Mouse (Mus musculus): Measurements from ENCODE around the gene Dmgdh. TPM values are rescaled to one million over a fixed set of nuclear protein-coding genes. Genes with fewer than 3 reads are reported as not detected.

Dmgdh gene
- polyA plus RNA-seq, 1 experiment = 0.72 TPM

GRCm38 (mm10) chr13:93793643-93794182 lies 119.5 kb downstream of the Dmgdh start:
- Histone ChIP-seq H3K9ac (ENCODE audit: low read depth, poor library complexity, severe bottlenecking) (no peak overlapping the region), H3K4me3 (ENCODE audit: low read depth, low read length) (no peak overlapping the region), H3K9me3 (replicated peaks; ENCODE audit: control insufficient read depth, insufficient read depth, low read length, poor library complexity, severe bottlenecking) (no peaks in the 10 kb centered on the region), H3K36me3 (ENCODE audit: control insufficient read depth, insufficient read depth, low read length, poor library complexity, severe bottlenecking) (no peaks in the 10 kb centered on the region), H3K27ac (ENCODE audit: insufficient read depth, low read length) (no peak overlapping the region), H3K4me1 (ENCODE audit: control insufficient read depth, insufficient read depth, low read length) (no peaks in the 10 kb centered on the region), H3K27me3 (ENCODE audit: control insufficient read depth, insufficient read depth, low read length, poor library complexity, severe bottlenecking) (no peaks in the 10 kb centered on the region)
- no peak for TF ChIP-seq EP300 (IDR thresholded peaks at IDR 0.05; ENCODE audit: insufficient read depth, low read depth, low read length)
- TF ChIP-seq CTCF (IDR thresholded peaks at IDR 0.05; ENCODE audit: low read depth, low read length) = no peak
- TF ChIP-seq POLR2A (IDR thresholded peaks at IDR 0.05; ENCODE audit: insufficient read depth, low read length) = no peak

- no peaks in the 10 kb centered on the region for H3K27me3 ChIP-seq (ENCODE audit: control insufficient read depth, insufficient read depth, low read length, poor library complexity, severe bottlenecking)
- H3K4me3 ChIP-seq (ENCODE audit: low read depth, low read length) = no peak overlapping the region
- H3K9me3 ChIP-seq (replicated peaks; ENCODE audit: control insufficient read depth, insufficient read depth, low read length, poor library complexity, severe bottlenecking) = no peaks in the 10 kb centered on the region
- H3K36me3 ChIP-seq (ENCODE audit: control insufficient read depth, insufficient read depth, low read length, poor library complexity, severe bottlenecking) = no peaks in the 10 kb centered on the region
- no peak overlapping the region for H3K9ac ChIP-seq (ENCODE audit: low read depth, poor library complexity, severe bottlenecking)
- H3K27ac ChIP-seq (ENCODE audit: insufficient read depth, low read length) = no peak overlapping the region
- TF ChIP-seq CTCF (IDR thresholded peaks at IDR 0.05; ENCODE audit: low read depth, low read length) = no peak
- TF ChIP-seq EP300 (IDR thresholded peaks at IDR 0.05; ENCODE audit: insufficient read depth, low read depth, low read length) = no peak
- no peak for TF ChIP-seq POLR2A (IDR thresholded peaks at IDR 0.05; ENCODE audit: insufficient read depth, low read length)
- H3K4me1 ChIP-seq (ENCODE audit: control insufficient read depth, insufficient read depth, low read length) = no peaks in the 10 kb centered on the region
Measured at GRCm38 (mm10) chr13:93797011-93797600, 122.9 kb downstream of the Dmgdh start.

Other genes starting within 250 kb of the Dmgdh start
- 13.0 and 13.4 TPM in 2 replicates for gene Jmy, start 174.6 kb upstream of the Dmgdh start, polyA plus RNA-seq (2011; ENCODE audit: insufficient read depth, insufficient read length, low read depth, missing spikeins)
- not detected in 2 replicates for gene Bhmt, start 36.5 kb upstream of the Dmgdh start, polyA plus RNA-seq (2011; ENCODE audit: insufficient read depth, insufficient read length, low read depth, missing spikeins)
- gene Bhmt2, start 131 bp upstream of the Dmgdh start, polyA plus RNA-seq (2011; ENCODE audit: insufficient read depth, insufficient read length, low read depth, missing spikeins) = not detected in 2 replicates
- gene Arsb, start 97.2 kb downstream of the Dmgdh start, polyA plus RNA-seq (2011; ENCODE audit: insufficient read depth, insufficient read length, low read depth, missing spikeins) = 1.3 and 1.7 TPM in 2 replicates